Mouse (Mus musculus) CH12.LX (cell line): ENCODE results near the gene Atp10a. TPM values are rescaled to one million over a fixed set of nuclear protein-coding genes. Genes with fewer than 3 reads are reported as not detected.

Experiments used
- DNase-seq: peaks from one replicate; pipeline ENCODE4 v3.0.0-alpha.2; 2013; ENCODE audit errors: extremely low read depth
- H3K27ac ChIP-seq: 2 replicates; pipeline ENCODE4 v1.5.1; 2012; ENCODE audit warnings: low read depth, mild to moderate bottlenecking, control low read depth, moderate library complexity; ENCODE audit not compliant: insufficient read depth
- H3K27me3 ChIP-seq: replicated peaks from 2 replicates; pipeline ENCODE3; 2012; ENCODE audit warnings: inconsistent platforms
- H3K36me3 ChIP-seq, 2 experiments: replicated peaks in 1 of 2; 2 replicates each; pipeline versions ENCODE3 to v1.6.1; 2012; ENCODE audit warnings: inconsistent platforms in 1 of 2, low read length in 1 of 2, mild to moderate bottlenecking in 1 of 2, mixed read lengths in 1 of 2, moderate library complexity in 1 of 2; ENCODE audit not compliant: control insufficient read depth in 1 of 2, insufficient read depth in 1 of 2
- H3K4me1 ChIP-seq, 2 experiments: 2 replicates each; pipeline ENCODE4 v1.6.1; 2012; ENCODE audit warnings: inconsistent platforms in 1 of 2, moderate library complexity in 1 of 2; ENCODE audit not compliant: insufficient read depth in 2 of 2, control insufficient read depth in 1 of 2
- H3K4me2 ChIP-seq: 2 replicates; pipeline ENCODE4 v1.6.1; 2012; ENCODE audit warnings: low read depth, mild to moderate bottlenecking, control low read depth; ENCODE audit not compliant: poor library complexity, insufficient read depth, severe bottlenecking
- H3K4me3 ChIP-seq, 3 experiments: fragments of 150-350 bp in 1 of 3; sonication (generic) in 1 of 3; replicated peaks in 1 of 3; 2 replicates each; pipeline versions ENCODE3 to v1.5.1; 2011 to 2012; ENCODE audit warnings: low read depth in 2 of 3, low read length in 2 of 3, mild to moderate bottlenecking in 2 of 3, moderate library complexity in 2 of 3, control low read depth in 1 of 3, improper control_type of control experiment in 1 of 3, inconsistent platforms in 1 of 3, mixed read lengths in 1 of 3; ENCODE audit not compliant: poor library complexity in 1 of 3
- H3K79me2 ChIP-seq: replicated peaks from 2 replicates; pipeline ENCODE4 v1.6.1; 2012; ENCODE audit warnings: mild to moderate bottlenecking, moderate library complexity; ENCODE audit not compliant: control insufficient read depth, poor library complexity, insufficient read depth, severe bottlenecking; ENCODE audit errors: extremely low read depth
- H3K9ac ChIP-seq: 2 replicates; pipeline ENCODE4 v1.6.1; 2012; ENCODE audit warnings: low read depth, mild to moderate bottlenecking, control low read depth, moderate library complexity; ENCODE audit not compliant: insufficient read depth
- H3K9me3 ChIP-seq: replicated peaks from 2 replicates; pipeline ENCODE3; 2012; ENCODE audit warnings: low read length, inconsistent platforms, mixed read lengths
- BHLHE40 ChIP-seq: IDR thresholded peaks from 2 replicates; pipeline ENCODE4 v1.6.1; 2011; ENCODE audit warnings: mild to moderate bottlenecking, low read depth, low read length, improper control_type of control experiment
- E2F4 ChIP-seq: IDR thresholded peaks from 2 replicates; pipeline ENCODE4 v1.6.1; 2011; ENCODE audit warnings: low read depth, low read length, improper control_type of control experiment; ENCODE audit not compliant: insufficient replicate concordance
- GABPA ChIP-seq: IDR thresholded peaks from 2 replicates; pipeline ENCODE4 v1.6.1; 2012; ENCODE audit warnings: low read depth, low read length, improper control_type of control experiment, inconsistent platforms; ENCODE audit not compliant: insufficient replicate concordance
- HCFC1 ChIP-seq: IDR thresholded peaks from 2 replicates; pipeline ENCODE4 v1.6.1; 2012; ENCODE audit warnings: low read depth, mild to moderate bottlenecking, inconsistent platforms, low read length, improper control_type of control experiment
- IRF4 ChIP-seq: IDR thresholded peaks from 2 replicates; pipeline ENCODE4 v1.6.1; 2014; ENCODE audit warnings: low read depth, mild to moderate bottlenecking, inconsistent platforms, low read length, improper control_type of control experiment
- JUN ChIP-seq: IDR thresholded peaks from 2 replicates; pipeline ENCODE4 v1.6.1; 2011; ENCODE audit warnings: low read depth, mild to moderate bottlenecking, low read length, improper control_type of control experiment, moderate library complexity; ENCODE audit not compliant: insufficient read depth
- MEF2A ChIP-seq: IDR thresholded peaks from 2 replicates; pipeline ENCODE4 v1.6.1; 2014; ENCODE audit warnings: low read depth, mild to moderate bottlenecking, inconsistent platforms, low read length, improper control_type of control experiment, borderline replicate concordance
- MYC ChIP-seq: IDR thresholded peaks from 2 replicates; pipeline ENCODE4 v1.6.1; 2011; ENCODE audit warnings: low read depth, mild to moderate bottlenecking, improper control_type of control experiment, low read length
- POLR2A ChIP-seq: IDR thresholded peaks from 2 replicates; pipeline ENCODE4 v1.6.1; 2011; ENCODE audit warnings: low read depth, mild to moderate bottlenecking, improper control_type of control experiment, low read length
- RAD21 ChIP-seq: IDR thresholded peaks from 2 replicates; pipeline ENCODE4 v1.6.1; 2011; ENCODE audit warnings: low read depth, mild to moderate bottlenecking, low read length, improper control_type of control experiment, moderate library complexity
- SIN3A ChIP-seq: IDR thresholded peaks from 2 replicates; pipeline ENCODE4 v1.6.1; 2012; ENCODE audit warnings: low read length, improper control_type of control experiment, inconsistent platforms
- SMC3 ChIP-seq: IDR thresholded peaks from 2 replicates; pipeline ENCODE4 v1.6.1; 2011; ENCODE audit warnings: low read depth, low read length, improper control_type of control experiment
- TBP ChIP-seq: conservative IDR thresholded peaks from 2 replicates; pipeline ENCODE4 v1.6.1; 2011; ENCODE audit warnings: low read depth, low read length, improper control_type of control experiment
- TCF12 ChIP-seq: IDR thresholded peaks from 2 replicates; pipeline ENCODE4 v1.6.1; 2014; ENCODE audit warnings: low read depth, mild to moderate bottlenecking, inconsistent platforms, low read length, improper control_type of control experiment
- ZNF384 ChIP-seq: IDR thresholded peaks from 2 replicates; pipeline ENCODE4 v1.6.1; 2012; ENCODE audit warnings: low read depth, low read length, improper control_type of control experiment, inconsistent platforms
- dilution Hi-C: fragments of 300-500 bp; cut with MboI; formaldehyde crosslinking; loops from 2 replicates; pipeline ENCODE4 v1.14.3; 2020; ENCODE audit warnings: low sequenced_read_pairs; ENCODE audit not compliant: extremely low pct_unique_long_range_greater_than_20kb, extremely low pct_ligation_motif_present
- in situ Hi-C: fragments of 300-500 bp; cut with MboI; formaldehyde crosslinking; loops from 3 replicates; pipeline ENCODE4 v1.14.3; 2019; ENCODE audit warnings: low sequenced_read_pairs, low pct_ligation_motif_present, low pct_unique_long_range_greater_than_20kb, mixed read lengths
- polyA plus RNA-seq: library from polyadenylated mRNA; unstranded; fragments of >175 nt; gene quantifications from 2 replicates; pipeline ENCODE4 v1.2.1, GENCODE M21; 2012; ENCODE audit warnings: low read depth; ENCODE audit not compliant: insufficient read length
- total RNA-seq, 2 experiments: library from RNA; depleted of rRNA; stranded (reverse); fragments of 300-350 nt in 1 of 2; fragments of >200 nt in 1 of 2; gene quantifications; 2 replicates each; pipeline ENCODE4 v1.2.3; 2012 to 2014

Atp10a gene
- total and polyA plus RNA-seq, 3 experiments = not detected

GRCm38 (mm10) chr7:58705158-58705557 lies 49.2 kb downstream of the Atp10a start:
- Histone ChIP-seq H3K4me3 (no peak overlapping the region), H3K27ac (no peak overlapping the region), H3K4me2 (no peak overlapping the region), H3K9ac (no peak overlapping the region), H3K79me2 (no peaks in the 10 kb centered on the region), H3K9me3 (peaks cover 31% of the 10 kb centered on the region), H3K27me3 (no peaks in the 10 kb centered on the region), H3K36me3 (no peaks in the 10 kb centered on the region), H3K4me1 (no peaks in the 10 kb centered on the region)
- DNase-seq = no peak
- in situ Hi-C loops = no loop called here
- TF ChIP-seq GABPA = no peak
- TF ChIP-seq TBP = no peak
- no peak for TF ChIP-seq MEF2A
- no peak for TF ChIP-seq HCFC1
- no peak for TF ChIP-seq MYC
- TF ChIP-seq SIN3A = no peak
- no peak for TF ChIP-seq TCF12
- no peak for TF ChIP-seq E2F4
- no peak for TF ChIP-seq SMC3
- TF ChIP-seq ZNF384 = no peak
- TF ChIP-seq JUN = no peak
- dilution Hi-C loops = no loop called here

- no peaks in the 10 kb centered on the region for H3K79me2 ChIP-seq
- dilution Hi-C loops (no loop called here), in situ Hi-C loops (no loop called here)
- TF ChIP-seq GABPA (no peak), RAD21 (no peak), IRF4 (no peak)
- H3K36me3 ChIP-seq = no peaks in the 10 kb centered on the region
- no peaks in the 10 kb centered on the region for H3K27me3 ChIP-seq
- H3K4me3 ChIP-seq = no peak overlapping the region
- no peak overlapping the region for H3K9ac ChIP-seq
- no peak overlapping the region for H3K27ac ChIP-seq
- peaks cover 34% of the 10 kb centered on the region for H3K9me3 ChIP-seq
- no peaks in the 10 kb centered on the region for H3K4me1 ChIP-seq
- H3K4me2 ChIP-seq = no peak overlapping the region
- no peak for DNase-seq
These were observed 53.3 kb downstream of the Atp10a start for GRCm38 (mm10) chr7:58709306-58709705.

GRCm38 (mm10) chr7:58710312-58710711 lies 54.3 kb downstream of the Atp10a start:
- Histone ChIP-seq H3K9me3 (peaks cover 41% of the 10 kb centered on the region), H3K27me3 (no peaks in the 10 kb centered on the region), H3K4me3 (no peak overlapping the region), H3K79me2 (no peaks in the 10 kb centered on the region), H3K36me3 (no peaks in the 10 kb centered on the region), H3K27ac (no peak overlapping the region), H3K9ac (no peak overlapping the region), H3K4me1 (no peaks in the 10 kb centered on the region), H3K4me2 (no peak overlapping the region)
- dilution Hi-C loops = no loop called here
- no peak for DNase-seq
- TF ChIP-seq BHLHE40 = no peak
- no peak for TF ChIP-seq MYC
- no peak for TF ChIP-seq E2F4
- TF ChIP-seq ZNF384 = no peak
- no peak for TF ChIP-seq POLR2A
- in situ Hi-C loops = no loop called here
